Mouse (Mus musculus) CD4-positive naive resting alpha-beta T cell, adult 76 days (primary cell): ENCODE results near the gene Zbtb9. TPM values are rescaled to one million over a fixed set of nuclear protein-coding genes. Genes with fewer than 3 reads are reported as not detected.

Experiments used
- total RNA-seq: library from RNA; stranded (reverse); gene quantifications from one replicate; pipeline ENCODE4 v1.2.4, GENCODE M21; 2023

Zbtb9 gene
- 19.6 TPM for total RNA-seq

DNA sequence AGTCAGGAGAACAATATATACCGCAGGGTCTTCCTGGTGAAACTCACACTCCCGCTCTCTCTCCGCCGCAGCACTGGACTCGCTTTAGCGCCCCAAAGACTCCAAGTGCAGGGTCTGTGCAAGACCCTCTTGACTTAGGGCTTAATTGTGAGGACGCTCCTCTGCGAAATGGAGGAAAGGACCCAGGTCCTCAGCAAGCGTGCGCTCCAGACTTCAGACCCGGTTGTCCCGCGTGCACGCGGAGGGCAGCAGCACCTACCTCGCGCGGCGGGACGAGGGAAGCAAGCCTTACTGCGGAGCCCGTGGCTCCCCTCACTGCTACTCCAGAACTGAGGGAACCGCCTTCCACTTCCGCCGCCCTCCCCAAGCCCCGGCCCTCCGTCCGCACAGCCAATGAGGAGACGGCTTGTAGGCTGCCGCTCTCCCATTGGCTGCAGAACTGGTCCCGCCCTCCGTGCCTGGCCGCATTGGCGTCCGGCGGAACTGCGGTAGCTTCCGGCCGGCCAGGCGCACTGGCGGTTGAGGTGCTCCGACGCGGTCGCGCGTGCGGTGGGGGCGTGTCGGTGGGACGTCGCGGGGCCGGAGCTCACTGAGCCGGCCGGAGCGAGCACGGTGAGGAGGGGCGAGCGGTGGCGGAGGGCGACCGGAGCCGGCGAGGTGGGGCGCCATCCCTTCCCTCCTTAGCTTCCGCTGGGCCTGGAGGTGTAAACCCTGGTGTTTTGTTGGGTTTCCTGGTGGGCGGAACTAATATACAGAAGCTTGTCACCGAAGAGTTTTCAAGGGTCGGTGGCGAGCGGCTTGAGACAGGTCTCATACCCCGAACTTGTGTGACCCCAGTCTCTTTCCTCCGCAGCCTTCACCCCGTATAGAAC lies at the start of gene Zbtb9:
Gene Zbtb9, plus strand, starts transcription at position 465 of the 872 bp plus-strand sequence.

DNA sequence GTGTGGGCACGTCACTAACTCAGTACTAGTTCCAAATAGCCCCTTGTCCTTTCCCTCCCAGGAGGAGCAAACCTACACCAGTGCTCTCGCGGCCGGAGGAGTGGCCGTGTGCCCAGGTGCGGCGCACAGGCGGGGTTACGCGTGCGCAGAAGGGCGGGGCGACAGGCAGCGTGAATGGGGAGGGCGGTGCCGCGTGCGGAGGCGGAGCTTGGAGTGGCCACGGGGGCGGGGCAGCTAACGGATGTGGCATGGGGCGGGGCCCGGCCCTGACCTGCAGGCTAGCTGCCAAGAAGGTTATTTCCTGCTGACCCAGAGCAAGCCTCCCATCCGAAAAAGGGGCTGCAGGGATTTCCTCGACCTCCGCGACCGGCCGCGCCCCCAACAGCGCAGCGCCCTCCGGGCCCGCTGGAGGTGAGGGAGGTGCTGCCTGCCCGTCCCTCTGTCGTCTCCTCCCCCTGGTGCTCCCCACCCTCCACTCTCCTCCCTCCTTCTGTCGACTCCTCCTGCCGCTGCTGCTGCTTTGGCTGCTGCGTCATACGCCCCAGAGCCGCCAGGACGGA lies 40.0 kb upstream of the Zbtb9 start, which contains the start of gene Phf1:
Gene Phf1, plus strand, starts transcription at position 214 of the 560 bp plus-strand sequence.

DNA sequence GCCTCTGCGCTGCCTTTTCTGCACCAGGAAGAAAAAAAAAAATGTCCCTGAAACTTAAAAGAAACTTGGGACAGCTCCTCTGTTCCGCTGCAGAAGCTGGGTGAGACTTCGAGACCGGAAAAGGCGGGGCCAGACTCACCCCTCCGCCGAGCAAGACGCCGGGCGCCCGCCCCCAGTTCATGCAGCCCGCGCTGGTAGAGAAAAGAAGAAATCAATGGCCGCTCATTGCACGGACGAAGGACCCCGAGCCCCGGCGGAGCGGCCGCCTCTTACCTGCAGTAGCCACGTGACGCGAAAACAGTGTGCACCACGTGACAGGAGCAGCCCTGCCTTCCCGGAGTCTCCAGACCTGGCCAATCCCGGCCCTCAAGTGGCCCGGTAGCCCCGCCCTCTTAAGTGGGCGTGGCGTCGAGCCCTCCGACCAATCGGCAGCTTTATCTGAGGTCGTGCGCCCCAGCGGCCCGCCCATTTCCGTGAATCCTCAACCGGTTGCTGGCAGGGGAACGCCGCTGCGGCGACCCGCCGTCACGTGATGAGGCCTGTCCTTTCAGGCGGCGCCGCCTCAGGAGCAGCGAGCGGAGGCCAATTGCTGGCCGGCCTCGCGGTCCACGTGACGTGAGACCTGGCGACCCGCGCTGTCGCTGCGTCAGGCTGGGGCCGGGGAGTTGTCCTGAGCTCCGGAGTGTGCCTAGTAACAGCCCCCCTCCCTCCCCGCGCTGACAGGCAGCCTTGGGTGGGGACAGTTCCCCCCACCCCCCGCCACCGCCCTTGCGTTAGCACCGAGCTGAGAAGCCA lies 33.6 kb upstream of the Zbtb9 start, which contains the start of gene Cuta:
Gene Cuta, minus strand, starts transcription at position 392 of the 795 bp plus-strand sequence.

DNA sequence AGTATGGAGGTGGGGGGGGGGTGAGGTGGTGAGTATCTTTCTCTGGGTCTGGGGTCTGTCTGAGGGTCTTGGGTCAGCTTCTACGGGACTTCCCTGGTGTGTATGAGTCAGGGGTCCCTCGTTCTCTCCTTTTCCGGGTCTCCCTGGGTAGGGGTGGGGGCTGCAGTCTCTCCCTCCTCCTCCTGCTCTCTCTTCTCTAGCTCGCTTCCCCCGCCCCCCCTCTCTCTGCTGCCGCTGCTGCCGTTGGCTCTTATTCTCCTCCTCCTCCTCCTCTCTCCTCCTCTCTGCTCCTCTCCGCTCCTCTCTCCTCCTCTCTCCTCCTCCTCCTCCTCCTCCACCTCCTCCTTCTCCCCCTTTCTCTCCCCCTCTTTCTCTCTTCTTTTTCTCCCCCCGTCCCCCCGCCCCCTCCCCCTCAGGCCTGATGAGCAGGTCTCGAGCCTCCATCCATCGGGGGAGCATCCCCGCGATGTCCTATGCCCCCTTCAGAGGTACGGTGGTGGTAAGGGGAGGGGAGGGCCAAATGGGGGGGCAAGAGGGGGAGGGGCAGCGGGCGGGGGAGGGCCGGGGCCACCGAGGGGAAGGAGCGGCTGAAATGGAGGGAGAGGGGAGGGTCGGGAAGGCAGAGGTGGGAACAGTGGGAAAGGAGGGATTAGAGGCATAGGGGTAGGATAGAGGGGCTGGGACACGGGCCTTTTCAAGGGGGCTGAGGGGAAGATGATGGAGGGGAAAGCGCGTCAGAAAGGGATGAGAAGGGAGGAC lies 31.8 kb upstream of the Zbtb9 start, which contains the start of gene Syngap1:
Gene Syngap1, plus strand, starts transcription at position 223 of the 759 bp plus-strand sequence.

DNA sequence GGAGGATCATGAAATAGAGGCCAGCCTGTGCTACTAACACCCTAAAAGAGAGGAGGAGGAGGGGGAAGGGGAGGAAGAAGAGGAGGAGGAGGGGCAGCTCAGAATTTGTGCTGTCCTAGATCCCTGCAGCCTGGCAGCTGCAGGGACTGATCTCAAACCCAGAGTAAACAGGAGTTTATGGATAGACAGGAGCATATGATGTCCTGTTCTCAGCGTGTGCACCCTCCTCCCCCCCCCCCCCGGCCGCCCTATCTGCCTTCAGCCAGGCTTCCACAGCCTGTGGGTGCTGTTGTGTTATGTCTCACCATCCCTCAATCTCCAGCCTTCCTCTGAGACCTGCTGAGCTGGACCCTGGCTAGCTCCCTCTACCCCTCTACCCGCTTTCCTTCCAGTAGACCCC lies 55.9 kb downstream of the Zbtb9 start, which contains the start of gene Bak1:
Gene Bak1, minus strand, starts transcription at position 101 of the 400 bp plus-strand sequence.

GRCm38 (mm10) chr17:27056812-27057516 lies 84.0 kb downstream of the Zbtb9 start, which contains the start of gene Itpr3:
Itpr3 (plus strand) TSS chr17:27057304.

Other genes with a start within 250 kb of the Zbtb9 start
- 26.3 TPM for gene Bnip1, start 192.1 kb upstream of the Zbtb9 start, total RNA-seq
- not detected for gene Nkx2-5, start 128.2 kb upstream of the Zbtb9 start, total RNA-seq
- gene Kifc5b, start 56.1 kb upstream of the Zbtb9 start, total RNA-seq: 7.8 TPM
- gene Phf1, start 40.1 kb upstream of the Zbtb9 start, total RNA-seq: 142 TPM
- 69.5 TPM for gene Cuta, start 33.6 kb upstream of the Zbtb9 start, total RNA-seq
- 1.7 TPM for gene Syngap1, start 31.9 kb upstream of the Zbtb9 start, total RNA-seq
- 27.3 TPM for gene Bak1, start 55.8 kb downstream of the Zbtb9 start, total RNA-seq
- gene Itpr3, start 84.1 kb downstream of the Zbtb9 start, total RNA-seq: 104 TPM
- 33.8 TPM for gene Uqcc2, start 160.7 kb downstream of the Zbtb9 start, total RNA-seq
- not detected for gene Ip6k3, start 194.6 kb downstream of the Zbtb9 start, total RNA-seq
- 70.0 TPM for gene Lemd2, start 231.3 kb downstream of the Zbtb9 start, total RNA-seq